Mouse (Mus musculus) lung, postnatal 0 days (tissue): ENCODE data around the gene Ptpdc1.

ENCODE experiments used
- CTCF ChIP-seq: IDR thresholded peaks from 2 replicates; pipeline ENCODE4 v1.5.1; 2016; ENCODE audit warnings: antibody characterized with exemption, mild to moderate bottlenecking
- EP300 ChIP-seq: IDR thresholded peaks from 2 replicates; pipeline ENCODE4 v1.6.1; 2016; ENCODE audit warnings: antibody characterized with exemption, mild to moderate bottlenecking, control low read depth

- TF ChIP-seq EP300: no peak
- no peak for TF ChIP-seq CTCF
These were observed 81.1 kb downstream of the Ptpdc1 start for GRCm38 (mm10) chr13:48544391-48544790.
